In the genomic region with DNA sequence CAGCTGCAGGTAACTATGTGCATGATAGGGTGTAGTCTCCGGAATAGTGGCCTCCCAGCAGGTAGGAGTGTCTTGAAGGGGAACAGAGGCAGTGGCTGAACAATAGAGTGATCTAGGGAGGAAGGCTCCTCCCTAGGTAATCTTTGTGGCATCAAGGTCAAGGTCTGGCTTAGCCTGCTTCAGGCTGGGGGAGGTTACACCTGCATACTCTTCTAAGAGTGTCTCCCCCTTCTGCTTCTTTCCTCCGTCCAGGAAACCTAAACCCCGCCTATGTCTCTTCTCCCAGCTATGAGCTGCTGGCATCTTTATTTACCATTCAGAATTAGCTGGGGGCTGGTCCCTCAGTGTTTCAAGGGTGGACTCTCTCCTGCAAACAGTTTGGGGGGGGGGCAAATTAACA, we compare ENCODE assay signal across 20 mouse cellular contexts. TPM values are rescaled to one million over a fixed set of nuclear protein-coding genes. Genes with fewer than 3 reads are reported as not detected.
DNase-seq lines count a peak whose midpoint lies in the region; ATAC-seq and TF ChIP-seq lines count a peak whose summit lies in the region.
"Had no signal": no experiment of that assay in that cellular context is flagged by ENCODE, and none has a peak within 500 bp of the region (broad histone marks: within the 10 kb centered on the region; RNA-seq: fewer than 3 reads in every experiment).

No protein-coding gene starts in this region.

- no peak overlapping the region for H3K9ac ChIP-seq in kidney, embryonic 15.5 days
- no peak overlapping the region for H3K9ac ChIP-seq in forebrain, embryonic 11.5 days (ENCODE audit: low read length)
- H3K9ac ChIP-seq in hindbrain, postnatal 0 days (replicated peaks; ENCODE audit: low read length) = no peak overlapping the region
- H3K9ac ChIP-seq: forebrain, postnatal 0 days; hindbrain, embryonic 12.5 days; hindbrain, embryonic 15.5 days; intestine, embryonic 15.5 days had no signal

- H3K27me3 ChIP-seq in kidney, embryonic 15.5 days = no peaks in the 10 kb centered on the region
- H3K27me3 ChIP-seq in forebrain, embryonic 11.5 days (ENCODE audit: control insufficient read depth, insufficient read depth, low read length) = no peaks in the 10 kb centered on the region
- no peaks in the 10 kb centered on the region for H3K27me3 ChIP-seq in hindbrain, postnatal 0 days (ENCODE audit: insufficient read depth, low read length)
- H3K27me3 ChIP-seq: hindbrain, embryonic 12.5 days; hindbrain, embryonic 15.5 days; intestine, embryonic 15.5 days; Patski had no signal

- H3K9me3 ChIP-seq in kidney, embryonic 15.5 days (replicated peaks) = no peaks in the 10 kb centered on the region
- H3K9me3 ChIP-seq in forebrain, embryonic 11.5 days (ENCODE audit: control insufficient read depth, low read length) = no peaks in the 10 kb centered on the region
- H3K9me3 ChIP-seq in hindbrain, postnatal 0 days (ENCODE audit: low read length) = no peaks in the 10 kb centered on the region
- H3K9me3 ChIP-seq: forebrain, embryonic 10.5 days; G1E; hindbrain, embryonic 12.5 days; hindbrain, embryonic 15.5 days; intestine, embryonic 15.5 days had no signal

- ATAC-seq in kidney, embryonic 15.5 days (replicated peaks; ENCODE audit: low FRiP score) = 0 out of 2 replicates have a peak, but pooled peaks have one; percentile 15
- no peak for ATAC-seq in forebrain, embryonic 11.5 days (replicated peaks; ENCODE audit: low FRiP score)
- ATAC-seq in hindbrain, postnatal 0 days = no peak
- ATAC-seq: forebrain, embryonic 14.5 days; forebrain, postnatal 0 days; intestine, embryonic 15.5 days had no signal

- H3K4me2 ChIP-seq in kidney, embryonic 15.5 days = no peak overlapping the region
- H3K4me2 ChIP-seq in forebrain, embryonic 11.5 days (ENCODE audit: low read depth, low read length, severe bottlenecking) = no peak overlapping the region
- no peak overlapping the region for H3K4me2 ChIP-seq in hindbrain, postnatal 0 days (ENCODE audit: low read depth, low read length)
- H3K4me2 ChIP-seq: heart, embryonic 11.5 days; hindbrain, embryonic 12.5 days; hindbrain, embryonic 15.5 days; intestine, embryonic 15.5 days had no signal

- 44% methylated on average over 3 of the region's 3 CpGs for WGBS in kidney, embryonic 15.5 days
- 42% methylated on average over 3 of the region's 3 CpGs for WGBS in forebrain, embryonic 11.5 days
- 47% methylated on average over 3 of the region's 3 CpGs for WGBS in hindbrain, postnatal 0 days

- H3K4me3 ChIP-seq in kidney, embryonic 15.5 days (replicated peaks) = no peak overlapping the region
- no peak overlapping the region for H3K4me3 ChIP-seq in forebrain, embryonic 11.5 days (ENCODE audit: low read depth, low read length)
- H3K4me3 ChIP-seq in hindbrain, postnatal 0 days (ENCODE audit: low read length) = no peak overlapping the region
- H3K4me3 ChIP-seq: forebrain, embryonic 10.5 days; gastrocnemius, adult 2 months; hindbrain, embryonic 12.5 days; hindbrain, embryonic 15.5 days; intestine, embryonic 15.5 days had no signal

- no peak for DNase-seq in kidney, postnatal 14 days
- peak; percentile 99 for DNase-seq in ES-CJ7 (ENCODE audit: low read depth, low spot score)
- peak; percentile 85 for DNase-seq in WW6 (ENCODE audit: low read depth, low spot score)
- DNase-seq in forebrain, embryonic 11.5 days (ENCODE audit: low spot score) = no peak
- DNase-seq in hindbrain, postnatal 0 days (ENCODE audit: low spot score) = no peak
- DNase-seq: adrenal gland, postnatal 10 days; cerebellum, adult 9-10 months; forebrain, postnatal 0 days; gastrocnemius, adult 2 months; gastrocnemius, postnatal 14 days; heart, adult 11 months had no signal

- peaks cover 35% of the 10 kb centered on the region for H3K4me1 ChIP-seq in kidney, embryonic 15.5 days
- H3K4me1 ChIP-seq in forebrain, embryonic 11.5 days (replicated peaks; ENCODE audit: control insufficient read depth, insufficient read depth, low read length) = no peaks in the 10 kb centered on the region
- no peaks in the 10 kb centered on the region for H3K4me1 ChIP-seq in hindbrain, postnatal 0 days (ENCODE audit: insufficient read depth, low read length)
- H3K4me1 ChIP-seq: hindbrain, embryonic 15.5 days had no signal

- TF ChIP-seq CTCF in hindbrain, postnatal 0 days (IDR thresholded peaks at IDR 0.05; ENCODE audit: low read depth) = no peak

- H3K27ac ChIP-seq in kidney, embryonic 15.5 days = no peak overlapping the region
- no peak overlapping the region for H3K27ac ChIP-seq in forebrain, embryonic 11.5 days (ENCODE audit: low read depth, low read length)
- H3K27ac ChIP-seq in hindbrain, postnatal 0 days = no peak overlapping the region
- H3K27ac ChIP-seq: forebrain, embryonic 10.5 days; gastrocnemius, adult 2 months; hindbrain, embryonic 12.5 days; hindbrain, embryonic 15.5 days; intestine, embryonic 15.5 days had no signal

- no peaks in the 10 kb centered on the region for H3K36me3 ChIP-seq in kidney, embryonic 15.5 days
- H3K36me3 ChIP-seq in forebrain, embryonic 11.5 days (ENCODE audit: control insufficient read depth, insufficient read depth, low read length) = no peaks in the 10 kb centered on the region
- no peaks in the 10 kb centered on the region for H3K36me3 ChIP-seq in hindbrain, postnatal 0 days (ENCODE audit: insufficient read depth, low read length)
- H3K36me3 ChIP-seq: forebrain, embryonic 10.5 days; G1E; hindbrain, embryonic 12.5 days; hindbrain, embryonic 15.5 days; intestine, embryonic 15.5 days had no signal

RNA-seq across cellular contexts. Expression of gene Akap12, which starts 23.5 kb away (rescaled TPM):
- polyA plus RNA-seq in kidney, embryonic 15.5 days (2015; fragmentation: Nextera tagmentation; extraction: Ambion mirVana) = 78.0 and 94.1 TPM in 2 replicates
- 39.1 and 43.0 TPM in 2 replicates for polyA plus RNA-seq in forebrain, embryonic 11.5 days (2014; fragmentation: Nextera tagmentation; extraction: Ambion mirVana)
- total RNA-seq in hindbrain, postnatal 0 days (2014; rRNA removed) = 32.9 and 40.4 TPM in 2 replicates
- polyA plus RNA-seq in hindbrain, postnatal 0 days (2015; fragmentation: Nextera tagmentation; extraction: Ambion mirVana) = 35.7 and 35.9 TPM in 2 replicates
- polyA plus RNA-seq: G1E had no signal

Comparison
In these comparisons a context has a peak if more than half of its experiments do, and no peak if none do; other contexts are left out.
1. DNase-seq: peak in ES-CJ7 (single experiment) and WW6 (single experiment); none in kidney, postnatal 14 days (single experiment), forebrain, embryonic 11.5 days (single experiment) and hindbrain, postnatal 0 days (single experiment).